Mouse (Mus musculus) bone marrow, adult 2 months (tissue): Measurements from ENCODE around the gene Fam72a.

Source experiments
- CTCF ChIP-seq: fragments of 200-500 bp; IDR thresholded peaks from 2 replicates; pipeline ENCODE4 v1.5.1; 2011; ENCODE audit warnings: low read length, control low read depth; ENCODE audit not compliant: control insufficient read depth, insufficient read depth
- POLR2A ChIP-seq: fragments of 200-500 bp; IDR thresholded peaks from 2 replicates; pipeline ENCODE4 v1.6.1; 2011; ENCODE audit warnings: low read depth, mild to moderate bottlenecking, control low read depth, low read length, borderline replicate concordance; ENCODE audit not compliant: control insufficient read depth

- TF ChIP-seq CTCF (no peak), POLR2A (no peak)
Measured at GRCm38 (mm10) chr1:131573721-131574120, 46.0 kb downstream of the Fam72a start.
